ENCODE assay signal across 4 mouse cellular contexts in the genomic region with DNA sequence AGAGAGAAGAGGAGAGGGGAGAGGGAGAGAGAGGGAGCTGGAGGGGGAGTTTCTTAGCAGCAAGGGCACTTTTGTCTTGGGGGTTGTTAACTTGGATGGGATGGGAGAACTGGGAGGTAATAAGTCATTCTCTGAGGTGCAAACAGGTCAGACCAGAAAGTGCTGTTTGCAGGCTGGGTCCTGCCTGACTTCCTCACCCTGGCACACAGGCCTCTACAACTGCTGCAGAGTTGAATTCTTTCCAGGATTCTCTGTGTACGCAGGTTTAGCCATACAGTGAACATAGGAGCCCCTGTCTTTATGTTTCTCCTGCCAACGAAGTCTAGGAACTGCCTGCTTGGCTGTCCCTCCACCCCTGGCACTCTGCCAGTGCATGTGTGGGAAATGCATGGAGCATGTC. TPM values are rescaled to one million over a fixed set of nuclear protein-coding genes. Genes with fewer than 3 reads are reported as not detected.
"Had no signal": no experiment of that assay in that cellular context is flagged by ENCODE, and none has a peak within 500 bp of the region (broad histone marks: within the 10 kb centered on the region; RNA-seq: fewer than 3 reads in every experiment).

No protein-coding gene starts in this region.

RNA-seq across cellular contexts. Expression of a gene that starts 29.0 kb away (rescaled TPM):
- polyA plus RNA-seq: heart, embryonic 10.5 days; inflammation-experienced regulatory T-cells, adult 6 months; kidney, adult 2 months; kidney, embryonic 14.5 days had no signal
